Mouse (Mus musculus): ENCODE measurements around the gene Dse.

DNA sequence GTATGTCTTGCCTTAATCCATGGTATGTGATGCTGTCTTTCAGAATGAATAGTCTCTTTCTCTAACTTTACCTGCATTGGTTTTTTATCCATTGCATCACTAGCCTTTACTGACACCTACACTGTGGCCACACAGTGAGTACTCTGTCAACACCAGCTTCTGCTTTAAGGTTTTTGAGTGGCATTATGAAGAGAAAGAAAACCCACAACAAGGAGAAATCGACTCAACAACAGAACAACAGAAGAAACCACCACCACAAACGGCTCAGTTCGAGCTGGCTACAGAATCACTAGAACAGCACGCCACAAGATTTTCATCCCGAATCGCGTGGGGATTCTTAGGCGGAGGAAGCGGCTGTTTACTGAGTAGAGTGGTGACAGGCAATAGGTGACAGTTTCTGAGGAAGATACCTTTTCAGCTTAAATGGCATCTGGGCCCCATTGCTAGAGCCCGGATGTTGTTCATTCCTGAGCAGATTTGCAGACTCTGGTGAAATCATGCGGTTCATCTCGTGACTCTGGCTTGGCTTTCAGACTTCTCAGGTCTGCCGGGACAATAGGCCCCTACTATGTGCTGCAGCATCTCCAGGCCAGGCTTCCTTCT is 96.6 kb downstream of the Dse start:
- TF ChIP-seq CTCF (conservative IDR thresholded peaks at IDR 0.05; ENCODE audit: low read length) (no peak), POU5F1 (IDR thresholded peaks at IDR 0.05; ENCODE audit: borderline replicate concordance, low read length) (no peak)
